Mouse (Mus musculus) retina, embryonic 14.5 days (tissue): ENCODE data around the gene Ptprg.
"Not testable (repeated sequence)": the region's sequence is repeated elsewhere in the genome, so short reads cannot be mapped to it uniquely, and the experiment has no call there.

Experiments
- DNase-seq: peaks from one replicate; pipeline ENCODE4 v3.0.0-alpha.2; 2015; ENCODE audit warnings: low spot score

Ptprg gene

DNA sequence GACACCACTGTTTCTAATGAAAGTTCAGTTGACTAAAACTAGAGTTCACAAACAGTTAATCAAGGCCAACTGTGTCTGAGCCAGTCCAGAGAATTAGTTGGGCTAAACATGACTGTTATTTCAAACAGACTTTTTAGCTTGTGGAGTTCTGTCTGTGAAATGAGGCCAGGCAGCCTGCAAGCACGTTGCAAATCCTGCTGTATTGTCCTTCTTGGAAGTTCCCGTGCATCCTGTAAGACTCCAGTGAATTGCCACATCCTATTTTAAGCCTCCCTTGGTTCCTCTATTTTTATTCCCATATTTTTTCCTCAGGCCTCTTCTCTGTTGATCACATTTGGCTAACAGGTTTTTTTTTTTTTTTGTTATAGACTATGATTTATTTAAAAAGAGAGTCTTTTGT, 652.8 kb downstream of the Ptprg start:
- no peak for DNase-seq

DNA sequence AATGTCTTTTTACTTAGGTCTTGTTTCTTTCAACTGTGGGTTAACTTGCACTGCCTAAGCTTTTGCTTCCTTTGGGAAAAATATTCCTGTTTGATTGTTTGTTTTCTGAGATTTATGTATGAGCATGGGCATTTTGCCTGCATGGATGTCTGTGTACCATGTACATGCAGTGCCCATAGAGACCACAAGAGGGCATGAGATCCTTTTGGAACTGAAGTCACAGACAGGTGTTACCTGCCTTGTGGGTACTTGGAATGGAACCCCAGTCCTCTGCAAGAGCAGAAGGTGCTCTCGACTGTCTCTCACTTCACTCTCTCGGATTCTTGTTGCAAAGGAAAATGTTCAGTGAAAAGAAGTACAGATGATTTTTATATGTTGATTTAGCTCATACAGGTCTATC, 655.2 kb downstream of the Ptprg start:
- DNase-seq, result peak; percentile 46

DNA sequence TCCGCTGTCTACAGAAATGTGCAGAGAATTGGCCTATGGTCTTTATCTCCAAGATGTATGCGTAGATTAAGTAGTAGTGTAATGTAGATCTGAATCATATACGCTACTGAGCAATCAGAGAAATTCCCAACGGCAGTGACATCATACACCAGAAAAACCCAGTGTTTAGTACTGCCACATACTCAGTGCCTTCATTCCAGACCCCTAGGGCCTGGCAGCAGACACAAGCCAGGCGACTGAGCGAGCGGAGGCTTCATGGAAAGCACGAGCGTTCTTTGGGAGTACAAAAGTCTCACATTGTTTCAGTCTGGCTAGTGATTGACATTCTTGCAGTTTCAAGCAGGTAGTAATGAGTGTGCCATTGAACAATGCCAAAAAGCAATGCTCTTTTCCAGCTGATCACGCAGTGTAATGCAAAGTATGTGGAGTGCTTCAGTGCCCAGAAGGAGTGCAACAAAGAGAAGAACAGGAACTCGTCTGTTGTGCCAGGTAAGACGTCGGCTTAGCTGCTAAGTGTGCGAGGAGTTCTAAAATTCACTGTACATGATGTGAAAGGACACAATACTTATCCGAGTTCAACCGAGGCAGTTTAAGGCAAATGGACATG, 665.3 kb downstream of the Ptprg start:
- no peak for DNase-seq

DNA sequence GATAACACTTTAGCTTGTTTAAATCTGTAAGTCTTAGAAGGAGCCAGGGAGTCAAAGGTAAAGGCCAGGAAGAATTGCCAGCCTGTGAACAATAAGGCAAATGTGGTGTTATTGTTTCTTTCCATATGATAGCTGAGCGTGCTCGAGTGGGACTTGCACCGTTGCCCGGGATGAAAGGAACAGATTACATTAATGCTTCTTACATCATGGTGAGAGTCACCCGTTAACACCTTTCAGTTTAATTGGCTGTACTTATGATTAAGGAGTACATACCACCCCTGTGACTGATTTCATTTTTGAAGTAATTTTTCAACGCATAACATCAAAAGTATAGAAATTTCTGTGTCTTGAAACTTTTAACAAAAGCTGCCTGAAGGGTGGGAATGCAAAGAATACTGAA, 666.5 kb downstream of the Ptprg start:
- no peak for DNase-seq

DNA sequence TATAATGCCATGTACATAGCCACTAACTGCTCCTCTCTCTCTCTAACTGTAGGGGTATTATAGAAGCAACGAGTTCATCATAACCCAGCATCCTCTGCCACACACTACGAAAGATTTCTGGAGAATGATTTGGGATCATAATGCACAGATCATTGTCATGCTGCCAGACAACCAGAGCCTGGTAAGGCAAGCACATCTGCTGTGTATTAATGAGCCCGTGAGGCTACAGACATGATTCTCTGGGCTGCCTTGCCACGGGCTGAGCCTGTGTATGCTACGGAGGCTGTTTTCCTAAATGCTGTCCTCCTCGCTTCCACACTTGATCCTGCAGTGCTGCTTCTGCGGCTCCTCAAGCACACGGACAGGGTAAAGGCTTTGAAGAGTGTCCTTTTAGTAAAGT, 667.2 kb downstream of the Ptprg start:
- peak; percentile 12 for DNase-seq

DNA sequence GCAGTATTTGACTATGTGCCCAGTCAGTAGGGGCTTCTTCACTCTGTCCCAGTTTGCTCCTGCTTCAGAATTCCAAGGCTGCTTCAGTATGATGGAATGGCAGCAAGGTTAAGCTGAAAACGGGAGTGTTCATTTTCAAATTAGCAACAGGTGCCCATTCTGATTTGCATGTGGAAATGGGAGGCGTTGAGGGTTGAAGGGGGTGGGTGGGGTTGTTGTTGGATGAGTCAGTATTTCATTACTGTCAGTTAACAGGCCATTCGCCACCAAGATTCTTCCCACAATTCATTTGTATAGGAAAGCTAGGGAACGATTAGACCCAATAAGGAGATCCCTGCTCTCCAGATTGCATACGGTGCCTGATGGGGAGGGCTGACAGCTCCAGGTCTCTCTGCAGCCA, 668.2 kb downstream of the Ptprg start:
- DNase-seq, result no peak

DNA sequence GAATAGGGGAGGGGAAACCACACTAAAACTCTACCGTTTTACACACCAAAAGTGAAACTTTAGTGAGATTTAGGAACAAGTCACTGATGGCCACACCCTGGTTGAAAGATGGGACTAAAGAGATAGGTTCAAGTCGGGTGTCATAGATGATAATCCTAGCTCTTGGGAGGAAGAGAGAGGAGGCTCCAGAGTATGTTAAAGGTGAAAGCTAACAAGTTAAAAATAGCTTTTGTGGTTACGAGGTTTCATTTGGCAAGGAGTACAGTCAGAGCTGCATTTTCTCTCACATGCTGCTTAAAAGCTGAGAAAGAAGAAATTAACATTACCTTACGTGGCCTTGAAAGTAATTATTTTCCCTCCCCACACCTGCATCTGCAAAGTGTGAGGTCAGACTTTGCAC, 690.4 kb downstream of the Ptprg start:
- no peak for DNase-seq

DNA sequence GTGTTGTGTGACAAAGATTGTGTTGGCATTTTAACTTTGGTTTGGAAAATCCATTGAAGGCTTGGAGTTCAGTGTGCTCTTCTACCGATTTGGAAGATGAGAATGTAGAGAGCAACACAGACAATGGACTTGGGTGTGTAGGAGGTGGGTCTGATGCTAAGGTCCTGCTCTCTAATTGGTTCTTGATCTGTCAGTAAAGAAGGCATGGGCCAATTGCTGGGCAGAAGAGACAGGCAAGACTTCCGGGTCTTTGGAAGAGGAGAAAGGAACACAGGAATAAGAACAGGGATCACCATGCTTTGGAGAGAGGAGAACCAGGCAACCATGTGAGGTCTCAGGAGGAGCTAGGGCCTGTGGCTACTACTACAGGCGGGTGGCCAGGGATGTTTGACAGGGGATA, 722.7 kb downstream of the Ptprg start:
- no peak for DNase-seq

DNA sequence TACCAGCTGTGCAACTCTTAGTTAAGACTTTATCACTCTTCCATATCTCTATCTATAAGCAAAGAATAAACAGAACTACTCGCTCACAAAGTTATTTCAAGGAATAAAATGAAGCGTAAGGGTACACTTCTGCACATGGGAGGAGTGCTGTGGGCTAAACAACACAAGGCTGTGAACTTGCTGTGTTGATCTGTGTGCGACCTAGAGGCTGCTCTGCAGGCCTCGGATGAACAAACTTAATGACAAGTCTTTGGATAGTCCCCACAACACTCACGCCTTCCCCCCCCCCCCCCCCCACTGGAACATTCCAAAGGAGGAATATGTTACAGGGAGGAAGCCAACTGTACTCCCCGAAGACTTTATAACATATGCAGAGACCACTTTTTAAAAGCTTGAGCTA, 730.3 kb downstream of the Ptprg start, which contains the start of gene Gm49355:
TSS of gene Gm49355 (plus strand) at position 336 of the 400 bp plus-strand sequence.
- DNase-seq, result no peak

DNA sequence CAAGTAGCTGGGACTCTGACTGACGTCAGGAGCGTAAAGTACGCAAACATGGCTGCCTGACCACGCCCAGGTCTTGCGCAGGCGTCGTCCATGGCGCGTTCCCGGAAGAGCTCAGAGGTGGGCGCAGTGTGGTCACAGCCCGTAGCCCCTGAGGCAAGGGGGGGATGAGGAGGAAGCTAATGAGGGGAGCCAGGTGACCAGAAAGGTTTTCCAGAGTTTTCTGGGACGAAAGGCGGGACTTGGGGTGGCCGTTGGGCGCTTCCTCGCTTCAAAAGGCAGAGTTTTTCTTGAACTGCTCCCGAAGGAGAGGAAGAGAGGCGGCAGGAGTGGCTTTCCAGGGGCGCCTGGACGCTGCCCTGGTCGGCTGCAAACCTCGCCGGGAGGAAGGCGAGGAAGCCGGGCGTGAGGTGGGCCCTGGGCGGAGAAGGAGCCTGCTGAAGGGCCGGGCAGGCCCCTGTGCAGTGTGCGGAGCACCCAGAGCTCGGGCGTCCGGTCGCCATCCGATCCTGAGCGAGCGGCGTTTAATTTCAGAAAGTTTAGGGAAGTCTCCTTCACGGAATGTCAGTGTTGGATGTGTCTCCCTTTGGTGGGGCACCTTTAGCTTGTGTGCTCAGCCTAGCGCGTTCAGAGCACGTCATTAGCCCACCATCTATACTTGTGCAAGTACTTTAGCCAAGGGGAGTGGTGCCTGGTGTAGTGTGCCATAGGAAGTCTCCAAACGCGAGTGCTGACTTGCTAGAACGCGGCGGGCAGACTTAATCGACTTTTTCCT, 731.0 kb downstream of the Ptprg start, which contains the start of gene 3830406C13Rik:
TSS of gene 3830406C13Rik (plus strand) at position 33 of the 772 bp plus-strand sequence.
- peak; percentile 90 for DNase-seq

DNA sequence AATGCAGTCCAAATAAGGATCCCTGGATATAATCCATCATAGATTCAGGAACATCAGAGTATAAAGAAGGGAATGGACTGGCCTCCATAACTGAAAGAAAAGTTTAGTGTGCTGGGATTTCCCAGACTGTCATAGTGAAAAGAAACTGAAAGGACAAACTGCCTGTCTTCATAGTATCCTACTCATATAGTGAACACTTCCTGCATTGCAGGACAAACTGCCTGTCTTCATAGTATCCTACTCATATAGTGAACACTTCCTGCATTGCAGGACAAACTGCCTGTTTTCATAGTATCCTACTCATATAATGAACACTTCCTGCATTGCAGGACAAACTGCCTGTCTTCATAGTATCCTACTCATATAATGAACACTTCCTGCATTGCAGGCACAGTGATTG, 736.4 kb downstream of the Ptprg start:
- DNase-seq, result not testable (repeated sequence)
